Mouse (Mus musculus) heart, embryonic 10.5 days (tissue): ENCODE measurements around the gene Cep131. TPM values are rescaled to one million over a fixed set of nuclear protein-coding genes. Genes with fewer than 3 reads are reported as not detected.

Source experiments
- DNase-seq: peaks from one replicate; pipeline ENCODE4 v3.0.0-alpha.2; 2017; ENCODE audit warnings: low spot score
- H3K27ac ChIP-seq: fragments of 300-500 bp; sonication (generic); 2 replicates; pipeline ENCODE4 v1.5.1; 2016; ENCODE audit warnings: mild to moderate bottlenecking
- H3K27me3 ChIP-seq: fragments of 300-500 bp; sonication (generic); 2 replicates; pipeline ENCODE4 v1.6.1; 2016; ENCODE audit warnings: mild to moderate bottlenecking; ENCODE audit not compliant: poor library complexity, insufficient read depth, severe bottlenecking
- H3K36me3 ChIP-seq: fragments of 300-500 bp; sonication (generic); 2 replicates; pipeline ENCODE4 v1.6.1; 2016; ENCODE audit warnings: mild to moderate bottlenecking, moderate library complexity
- H3K4me1 ChIP-seq: fragments of 300-500 bp; sonication (generic); 2 replicates; pipeline ENCODE4 v1.6.1; 2016; ENCODE audit warnings: mild to moderate bottlenecking
- H3K4me3 ChIP-seq: fragments of 300-500 bp; sonication (generic); 2 replicates; pipeline ENCODE4 v1.5.1; 2016; ENCODE audit warnings: mild to moderate bottlenecking, moderate library complexity
- H3K9me3 ChIP-seq: fragments of 300-500 bp; sonication (generic); 2 replicates; pipeline ENCODE4 v1.6.1; 2016; ENCODE audit warnings: mild to moderate bottlenecking, moderate library complexity
- WGBS: fragments of 180-500 bp; shearing (Covaris S2); methylation state at CpG from one replicate; pipeline ENCODE4 v1.1.7; 2016; 5-methylcytosine and 5-hydroxymethylcytosine counted together
- polyA plus RNA-seq: library from polyadenylated mRNA; unstranded; fragments of >200 nt; fragmentation: Nextera tagmentation; extraction: Ambion mirVana; gene quantifications from 2 replicates; pipeline ENCODE4 v1.2.1, GENCODE M21; 2016

Gene Cep131
- polyA plus RNA-seq, 1 experiment from 2014 or later, result 29.0 TPM

GRCm38 (mm10) chr11:120080282-120080681 is 6.3 kb downstream of the Cep131 start:
- no peak overlapping the region for H3K27ac ChIP-seq
- WGBS, result 92% methylated on average over 6 of the region's 6 CpGs
- no peaks in the 10 kb centered on the region for H3K9me3 ChIP-seq
- H3K36me3 ChIP-seq, result peaks cover 84% of the 10 kb centered on the region
- no peaks in the 10 kb centered on the region for H3K27me3 ChIP-seq
- DNase-seq, result no peak
- H3K4me1 ChIP-seq, result peaks cover 20% of the 10 kb centered on the region
- no peak overlapping the region for H3K4me3 ChIP-seq

GRCm38 (mm10) chr11:120076191-120076590 is 10.4 kb downstream of the Cep131 start:
- H3K27ac ChIP-seq, result no peak overlapping the region
- DNase-seq, result no peak
- no peaks in the 10 kb centered on the region for H3K27me3 ChIP-seq
- H3K4me3 ChIP-seq, result no peak overlapping the region
- H3K36me3 ChIP-seq, result peaks cover 98% of the 10 kb centered on the region
- no peaks in the 10 kb centered on the region for H3K9me3 ChIP-seq
- 0 out of 2 replicates have a peak, but pooled peaks cover 19% of the 10 kb centered on the region for H3K4me1 ChIP-seq
- 73% methylated on average over 3 of the region's 3 CpGs for WGBS

GRCm38 (mm10) chr11:120072986-120073647 is 13.5 kb downstream of the Cep131 start:
- peaks cover 95% of the 10 kb centered on the region for H3K36me3 ChIP-seq
- H3K27ac ChIP-seq, result no peak overlapping the region

GRCm38 (mm10) chr11:120071731-120072320 is 14.8 kb downstream of the Cep131 start:
- WGBS, result 83% methylated on average over 7 of the region's 7 CpGs
- no peak for DNase-seq
- peaks cover 60% of the 10 kb centered on the region for H3K4me1 ChIP-seq

More at GRCm38 (mm10) chr11:120072986-120073647, 13.5 kb downstream of the Cep131 start:
- no peak overlapping the region for H3K4me3 ChIP-seq
- H3K4me1 ChIP-seq, result peaks cover 48% of the 10 kb centered on the region
- 87% methylated on average over 9 of the region's 9 CpGs for WGBS
- H3K9me3 ChIP-seq, result no peaks in the 10 kb centered on the region
- no peak for DNase-seq
- no peaks in the 10 kb centered on the region for H3K27me3 ChIP-seq

GRCm38 (mm10) chr11:120071065-120071464 is 15.6 kb downstream of the Cep131 start:
- no peak for DNase-seq
- H3K27ac ChIP-seq, result no peak overlapping the region
- peaks cover 97% of the 10 kb centered on the region for H3K36me3 ChIP-seq
- no peak overlapping the region for H3K4me3 ChIP-seq
- 73% methylated on average over 12 of the region's 12 CpGs for WGBS
- peaks cover 8% of the 10 kb centered on the region; the same call in 1 of the 2 replicates for H3K27me3 ChIP-seq
- H3K4me1 ChIP-seq, result peaks cover 68% of the 10 kb centered on the region
- H3K9me3 ChIP-seq, result no peaks in the 10 kb centered on the region

More at GRCm38 (mm10) chr11:120071731-120072320, 14.8 kb downstream of the Cep131 start:
- Histone ChIP-seq H3K27me3 (peaks cover 4% of the 10 kb centered on the region; the same call in 1 of the 2 replicates), H3K36me3 (peaks cover 97% of the 10 kb centered on the region), H3K4me3 (no peak overlapping the region), H3K9me3 (no peaks in the 10 kb centered on the region), H3K27ac (no peak overlapping the region)

GRCm38 (mm10) chr11:120070286-120070930 is 16.2 kb downstream of the Cep131 start:
- H3K4me1 ChIP-seq, result peaks cover 71% of the 10 kb centered on the region
- DNase-seq, result no peak
- H3K27ac ChIP-seq, result no peak overlapping the region
- H3K27me3 ChIP-seq, result peaks cover 8% of the 10 kb centered on the region; the same call in 1 of the 2 replicates
- 90% methylated on average over 27 of the region's 27 CpGs for WGBS
- no peak overlapping the region for H3K4me3 ChIP-seq
- H3K36me3 ChIP-seq, result peaks cover 93% of the 10 kb centered on the region
- no peaks in the 10 kb centered on the region for H3K9me3 ChIP-seq

GRCm38 (mm10) chr11:120069261-120069660 is 17.4 kb downstream of the Cep131 start:
- 39% methylated on average over 11 of the region's 11 CpGs for WGBS
- H3K9me3 ChIP-seq, result no peaks in the 10 kb centered on the region
- H3K36me3 ChIP-seq, result peaks cover 92% of the 10 kb centered on the region
- peak overlapping the region; percentile 17; the same call in 1 of the 2 replicates for H3K27ac ChIP-seq
- peaks cover 74% of the 10 kb centered on the region for H3K4me1 ChIP-seq
- no peak overlapping the region for H3K4me3 ChIP-seq
- DNase-seq, result no peak
- H3K27me3 ChIP-seq, result peaks cover 16% of the 10 kb centered on the region

- H3K27me3 ChIP-seq, result peaks cover 17% of the 10 kb centered on the region
- WGBS, result 62% methylated on average over 17 of the region's 17 CpGs
- H3K4me1 ChIP-seq, result peaks cover 74% of the 10 kb centered on the region
- DNase-seq, result no peak
- 0 out of 2 replicates have a peak overlapping the region, but pooled peaks have one; percentile 32 for H3K27ac ChIP-seq
- no peak overlapping the region for H3K4me3 ChIP-seq
- no peaks in the 10 kb centered on the region for H3K9me3 ChIP-seq
- peaks cover 86% of the 10 kb centered on the region for H3K36me3 ChIP-seq
These were observed 18.8 kb downstream of the Cep131 start for GRCm38 (mm10) chr11:120067834-120068233.

- Histone ChIP-seq H3K4me1 (peaks cover 52% of the 10 kb centered on the region), H3K27me3 (peaks cover 17% of the 10 kb centered on the region), H3K27ac (peak overlapping the region; percentile 67), H3K4me3 (peak overlapping the region; percentile 34), H3K9me3 (no peaks in the 10 kb centered on the region), H3K36me3 (peaks cover 61% of the 10 kb centered on the region)
- DNase-seq, result no peak
- WGBS, result 35% methylated on average over 10 of the region's 10 CpGs
These were observed 21.3 kb downstream of the Cep131 start for GRCm38 (mm10) chr11:120065291-120065690.

- WGBS, result 91% methylated on average over 11 of the region's 11 CpGs
These were observed 22.0 kb downstream of the Cep131 start for GRCm38 (mm10) chr11:120064668-120065040.

GRCm38 (mm10) chr11:120064006-120064667 is 22.5 kb downstream of the Cep131 start:
- Histone ChIP-seq H3K36me3 (peaks cover 50% of the 10 kb centered on the region), H3K9me3 (no peaks in the 10 kb centered on the region), H3K4me3 (no peak overlapping the region), H3K27ac (no peak overlapping the region), H3K27me3 (peaks cover 17% of the 10 kb centered on the region), H3K4me1 (peaks cover 41% of the 10 kb centered on the region)
- 83% methylated on average over 13 of the region's 13 CpGs for WGBS
- DNase-seq, result no peak

More at GRCm38 (mm10) chr11:120064668-120065040, 22.0 kb downstream of the Cep131 start:
- Histone ChIP-seq H3K4me1 (peaks cover 47% of the 10 kb centered on the region), H3K27ac (no peak overlapping the region), H3K9me3 (no peaks in the 10 kb centered on the region), H3K4me3 (no peak overlapping the region; the same call in 1 of the 2 replicates), H3K36me3 (peaks cover 55% of the 10 kb centered on the region), H3K27me3 (peaks cover 17% of the 10 kb centered on the region)
- DNase-seq, result no peak

- H3K4me1 ChIP-seq, result peaks cover 33% of the 10 kb centered on the region
- 80% methylated on average over 5 of the region's 5 CpGs for WGBS
These were observed 23.3 kb downstream of the Cep131 start for GRCm38 (mm10) chr11:120063326-120063725.

More at GRCm38 (mm10) chr11:120063326-120063725, 23.3 kb downstream of the Cep131 start:
- no peak overlapping the region for H3K4me3 ChIP-seq
- peaks cover 17% of the 10 kb centered on the region for H3K27me3 ChIP-seq
- DNase-seq, result no peak
- H3K9me3 ChIP-seq, result no peaks in the 10 kb centered on the region
- peaks cover 44% of the 10 kb centered on the region for H3K36me3 ChIP-seq
- H3K27ac ChIP-seq, result no peak overlapping the region
